Mouse (Mus musculus) stomach, adult 2 months (tissue): ENCODE data around the gene Plekha5. TPM values are rescaled to one million over a fixed set of nuclear protein-coding genes. Genes with fewer than 3 reads are reported as not detected.

Experiments
- polyA plus RNA-seq: library from polyadenylated mRNA; depleted of rRNA; stranded (reverse); fragments of >200 nt; gene quantifications from 2 replicates; pipeline ENCODE4 v1.2.3, GENCODE M21; 2012; rRNA removed

Plekha5 gene
- polyA plus RNA-seq: 7.1 and 9.7 TPM in 2 replicates

DNA sequence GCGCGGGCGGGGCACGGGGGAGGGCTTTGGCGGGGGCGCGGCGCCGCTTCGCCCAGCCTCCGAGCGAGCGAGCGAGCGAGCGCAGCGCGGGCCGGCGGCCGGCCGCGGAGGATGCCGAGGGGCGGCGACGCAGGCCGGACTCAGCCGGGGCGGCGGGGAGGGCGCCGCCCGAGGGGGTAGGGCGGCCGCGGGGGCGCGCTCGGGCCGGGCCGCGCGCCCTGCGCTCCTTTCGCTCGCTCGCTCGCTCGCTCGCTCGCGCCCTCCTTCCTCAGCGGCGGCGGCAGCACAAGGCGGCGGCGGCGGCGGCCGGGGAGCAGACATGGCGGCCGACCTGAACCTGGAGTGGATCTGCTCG, at the start of gene Plekha5:
Gene Plekha5 (plus strand): TSS at position 209 of the 355 bp plus-strand sequence.

DNA sequence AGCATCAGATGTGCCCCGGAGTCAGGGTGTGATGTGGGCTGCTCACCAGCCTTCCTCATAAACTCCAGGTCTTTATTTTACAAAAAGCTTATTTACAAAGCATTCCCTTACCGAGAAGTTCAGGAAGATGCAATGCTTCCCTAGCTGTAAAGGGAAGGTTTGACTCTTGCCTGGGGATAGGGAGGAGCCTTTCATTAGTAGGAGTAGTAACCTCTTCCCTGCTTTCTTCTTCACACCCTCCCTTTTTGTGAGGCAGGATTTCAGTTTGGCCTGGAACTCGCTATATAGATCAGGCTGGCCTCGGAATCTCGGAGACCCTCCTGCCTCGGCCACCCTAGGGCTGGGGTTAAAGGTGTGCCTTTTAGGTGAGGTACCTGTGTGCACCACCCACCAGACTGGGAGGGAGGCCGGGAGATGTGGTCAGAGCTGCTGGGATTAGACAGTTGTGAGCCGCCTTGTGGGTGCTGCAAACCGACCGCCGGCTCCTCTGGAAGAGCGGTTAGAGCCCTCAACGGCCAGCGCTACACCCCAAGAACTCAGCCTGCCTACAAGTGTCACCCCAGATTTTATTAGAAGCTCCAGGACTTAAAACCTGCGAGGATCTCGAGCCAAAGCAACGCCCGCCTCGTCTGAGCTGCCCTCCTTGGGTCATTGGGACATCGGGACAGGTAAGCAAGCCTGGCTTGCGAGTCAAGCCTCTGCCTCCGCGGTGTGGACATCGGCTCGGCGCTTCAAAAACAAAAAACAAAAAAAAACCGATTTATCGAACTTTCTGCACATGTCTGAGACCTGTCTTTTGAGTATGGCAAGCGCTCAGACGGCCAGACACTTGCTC, 198.8 kb downstream of the Plekha5 start, which contains the start of gene Aebp2:
Gene Aebp2 (plus strand): TSS at position 273 of the 835 bp plus-strand sequence.

Other genes with a start within 250 kb of the Plekha5 start
- gene Aebp2, start 198.6 kb downstream of the Plekha5 start, polyA plus RNA-seq: 7.3 and 7.7 TPM in 2 replicates